Mouse (Mus musculus) thymus, adult 2 months (tissue): ENCODE data around the gene Vma21.

Experiments
- CTCF ChIP-seq: fragments of 200-500 bp; IDR thresholded peaks from 2 replicates; pipeline ENCODE4 v1.5.1; 2012; ENCODE audit warnings: mild to moderate bottlenecking, control low read depth, low read length, moderate library complexity, borderline replicate concordance; ENCODE audit not compliant: control insufficient read depth, poor library complexity, insufficient read depth; ENCODE audit errors: extremely low read depth
- POLR2A ChIP-seq: fragments of 200-500 bp; IDR thresholded peaks from 2 replicates; pipeline ENCODE4 v1.6.1; 2012; ENCODE audit warnings: mild to moderate bottlenecking, low read length, control low read depth, moderate library complexity; ENCODE audit not compliant: control insufficient read depth, poor library complexity, insufficient read depth; ENCODE audit errors: extremely low read depth

- TF ChIP-seq CTCF = no peak
- no peak for TF ChIP-seq POLR2A
Measured at GRCm38 (mm10) chrX:71838911-71839310, 23.2 kb downstream of the Vma21 start.
